Mouse (Mus musculus): Measurements from ENCODE around the gene Tspear. TPM values are rescaled to one million over a fixed set of nuclear protein-coding genes. Genes with fewer than 3 reads are reported as not detected.

Tspear gene
- 0.47 and 0.53 TPM in 2 replicates for polyA plus RNA-seq (2015; fragmentation: Nextera tagmentation; extraction: Ambion mirVana)

- no peaks in the 10 kb centered on the region for H3K36me3 ChIP-seq
- H3K27me3 ChIP-seq (replicated peaks), result peaks cover 22% of the 10 kb centered on the region
- ATAC-seq, result peak; percentile 81
- no peak within 1 kb of the TSS for H3K27ac ChIP-seq
- no peak within 1 kb of the TSS for H3K4me3 ChIP-seq (replicated peaks)
- H3K4me1 ChIP-seq (replicated peaks), result peaks cover 10% of the 10 kb centered on the region; the same call in 1 of the 2 replicates
- H3K9ac ChIP-seq, result no peak within 1 kb of the TSS
- H3K4me2 ChIP-seq (replicated peaks), result peak within 1 kb of the TSS; percentile 39
- no peaks in the 10 kb centered on the region for H3K9me3 ChIP-seq
- WGBS, result 5% methylated on average over 22 of the region's 22 CpGs
Observed at GRCm38 (mm10) chr10:77685895-77686664, at the start of gene Tspear. Gene Tspear (plus strand): TSS chr10:77686569.

- WGBS, result 82% methylated on average over 6 of the region's 6 CpGs
Observed at GRCm38 (mm10) chr10:77638956-77639355, 47.4 kb upstream of the Tspear start.

GRCm38 (mm10) chr10:77643160-77643559 is 43.2 kb upstream of the Tspear start:
- peaks cover 42% of the 10 kb centered on the region for H3K36me3 ChIP-seq
- H3K4me3 ChIP-seq (replicated peaks), result no peak overlapping the region
- H3K9ac ChIP-seq, result no peak overlapping the region
- H3K4me2 ChIP-seq (replicated peaks), result no peak overlapping the region
- H3K27ac ChIP-seq, result no peak overlapping the region
- H3K9me3 ChIP-seq, result no peaks in the 10 kb centered on the region
- WGBS, result 78% methylated on average over 7 of the region's 7 CpGs
- H3K4me1 ChIP-seq (replicated peaks), result 0 out of 2 replicates have a peak, but pooled peaks cover 2% of the 10 kb centered on the region
- ATAC-seq, result no peak
- H3K27me3 ChIP-seq (replicated peaks), result no peaks in the 10 kb centered on the region

More at GRCm38 (mm10) chr10:77638956-77639355, 47.4 kb upstream of the Tspear start:
- Histone ChIP-seq H3K27ac (no peak overlapping the region), H3K36me3 (peaks cover 28% of the 10 kb centered on the region), H3K4me2 (replicated peaks) (no peak overlapping the region), H3K27me3 (replicated peaks) (no peaks in the 10 kb centered on the region), H3K9me3 (no peaks in the 10 kb centered on the region), H3K9ac (no peak overlapping the region), H3K4me1 (replicated peaks) (peaks cover 8% of the 10 kb centered on the region; the same call in 1 of the 2 replicates), H3K4me3 (replicated peaks) (no peak overlapping the region)
- ATAC-seq, result no peak

- Histone ChIP-seq H3K4me2 (replicated peaks) (no peak overlapping the region), H3K36me3 (peaks cover 37% of the 10 kb centered on the region), H3K9me3 (no peaks in the 10 kb centered on the region), H3K27me3 (replicated peaks) (no peaks in the 10 kb centered on the region), H3K4me1 (replicated peaks) (no peaks in the 10 kb centered on the region), H3K27ac (no peak overlapping the region), H3K4me3 (replicated peaks) (no peak overlapping the region), H3K9ac (no peak overlapping the region)
- no peak for ATAC-seq
- WGBS, result 89% methylated on average over 5 of the region's 5 CpGs
Observed at GRCm38 (mm10) chr10:77645571-77645970, 40.8 kb upstream of the Tspear start.

GRCm38 (mm10) chr10:77647461-77647860 is 38.9 kb upstream of the Tspear start:
- no peak for ATAC-seq
- no peak overlapping the region for H3K4me2 ChIP-seq (replicated peaks)
- H3K9me3 ChIP-seq, result no peaks in the 10 kb centered on the region
- 54% methylated on average over 1 of the region's 1 CpGs for WGBS
- H3K4me3 ChIP-seq (replicated peaks), result no peak overlapping the region
- no peak overlapping the region for H3K9ac ChIP-seq
- peaks cover 29% of the 10 kb centered on the region; the same call in 1 of the 2 replicates for H3K36me3 ChIP-seq
- no peak overlapping the region for H3K27ac ChIP-seq
- no peaks in the 10 kb centered on the region for H3K27me3 ChIP-seq (replicated peaks)
- H3K4me1 ChIP-seq (replicated peaks), result no peaks in the 10 kb centered on the region

- Histone ChIP-seq H3K9me3 (no peaks in the 10 kb centered on the region), H3K36me3 (peaks cover 29% of the 10 kb centered on the region; the same call in 1 of the 2 replicates), H3K4me2 (replicated peaks) (no peak overlapping the region), H3K27ac (no peak overlapping the region), H3K27me3 (replicated peaks) (no peaks in the 10 kb centered on the region), H3K4me3 (replicated peaks) (no peak overlapping the region), H3K4me1 (replicated peaks) (no peaks in the 10 kb centered on the region), H3K9ac (no peak overlapping the region)
- 83% methylated on average over 8 of the region's 8 CpGs for WGBS
- ATAC-seq, result no peak
Observed at GRCm38 (mm10) chr10:77647901-77648300, 38.5 kb upstream of the Tspear start.

- Histone ChIP-seq H3K4me2 (replicated peaks) (no peak overlapping the region), H3K9ac (no peak overlapping the region), H3K36me3 (no peaks in the 10 kb centered on the region), H3K4me3 (replicated peaks) (no peak overlapping the region), H3K9me3 (no peaks in the 10 kb centered on the region), H3K27me3 (replicated peaks) (no peaks in the 10 kb centered on the region), H3K27ac (no peak overlapping the region), H3K4me1 (replicated peaks) (no peaks in the 10 kb centered on the region)
- ATAC-seq, result no peak
- 86% methylated on average over 9 of the region's 9 CpGs for WGBS
Observed at GRCm38 (mm10) chr10:77652046-77652445, 34.3 kb upstream of the Tspear start.

- Histone ChIP-seq H3K36me3 (no peaks in the 10 kb centered on the region), H3K27me3 (replicated peaks) (no peaks in the 10 kb centered on the region), H3K9me3 (no peaks in the 10 kb centered on the region), H3K4me2 (replicated peaks) (no peak overlapping the region), H3K4me1 (replicated peaks) (no peaks in the 10 kb centered on the region), H3K27ac (no peak overlapping the region), H3K9ac (no peak overlapping the region), H3K4me3 (replicated peaks) (no peak overlapping the region)
- WGBS, result 51% methylated on average over 15 of the region's 15 CpGs
- no peak for ATAC-seq
Observed at GRCm38 (mm10) chr10:77658286-77658994, 27.9 kb upstream of the Tspear start.

GRCm38 (mm10) chr10:77663949-77664665 is 22.3 kb upstream of the Tspear start:
- no peak overlapping the region for H3K4me3 ChIP-seq (replicated peaks)
- H3K27ac ChIP-seq, result no peak overlapping the region
- no peaks in the 10 kb centered on the region for H3K36me3 ChIP-seq
- peaks cover 8% of the 10 kb centered on the region; the same call in 1 of the 2 replicates for H3K27me3 ChIP-seq (replicated peaks)
- no peaks in the 10 kb centered on the region for H3K9me3 ChIP-seq
- ATAC-seq, result no peak
- H3K4me2 ChIP-seq (replicated peaks), result 0 out of 2 replicates have a peak overlapping the region, but pooled peaks have one; percentile 4
- 38% methylated on average over 43 of the region's 43 CpGs for WGBS
- no peak overlapping the region for H3K9ac ChIP-seq
- no peaks in the 10 kb centered on the region for H3K4me1 ChIP-seq (replicated peaks)

DNA sequence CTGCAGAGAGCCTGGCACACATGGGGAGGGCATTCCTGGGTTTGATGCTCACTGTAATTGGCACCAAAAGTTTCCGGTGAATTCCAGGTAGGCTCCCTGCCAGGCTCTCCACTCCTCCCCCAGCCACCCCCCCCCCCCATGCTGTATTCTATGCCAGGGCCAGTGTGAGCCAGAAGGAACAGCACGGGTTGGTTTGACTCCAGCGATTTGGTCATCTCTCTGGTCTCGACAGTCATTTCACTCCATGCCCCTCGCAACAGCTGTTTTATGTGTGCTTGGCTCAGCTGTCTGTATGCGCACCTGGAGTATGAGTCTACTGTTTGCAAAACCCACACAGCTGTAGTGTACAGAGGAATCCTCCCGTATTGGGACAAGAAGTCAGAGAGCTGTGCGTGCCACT is 20.0 kb upstream of the Tspear start:
- Histone ChIP-seq H3K27me3 (replicated peaks) (peaks cover 8% of the 10 kb centered on the region; the same call in 1 of the 2 replicates), H3K9me3 (no peaks in the 10 kb centered on the region), H3K4me1 (replicated peaks) (no peaks in the 10 kb centered on the region), H3K4me2 (replicated peaks) (no peak overlapping the region), H3K9ac (no peak overlapping the region), H3K36me3 (no peaks in the 10 kb centered on the region), H3K4me3 (replicated peaks) (no peak overlapping the region), H3K27ac (no peak overlapping the region)
- no peak for ATAC-seq
- WGBS, result 77% methylated on average over 8 of the region's 8 CpGs

DNA sequence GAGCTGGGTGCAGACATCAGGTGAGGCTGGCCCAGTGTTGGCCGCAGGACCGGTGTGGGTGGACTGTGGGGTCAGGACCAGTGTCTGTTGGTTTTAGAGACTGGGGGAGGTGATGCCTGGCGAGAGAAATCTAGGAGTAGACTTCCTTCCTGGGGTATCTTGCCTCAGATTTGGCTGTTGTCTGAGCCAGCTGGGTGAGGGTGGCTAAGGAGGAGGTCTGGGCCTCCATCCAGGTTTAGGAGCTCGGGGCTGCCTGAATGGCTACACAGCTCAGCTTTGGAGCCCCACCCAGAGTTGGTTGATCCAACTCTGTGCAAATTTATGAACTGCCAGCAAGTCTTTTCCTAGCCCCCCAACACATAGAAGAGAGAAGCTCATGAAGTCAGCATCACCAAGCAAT is 19.0 kb upstream of the Tspear start:
- H3K9ac ChIP-seq, result no peak overlapping the region
- H3K4me2 ChIP-seq (replicated peaks), result no peak overlapping the region
- no peaks in the 10 kb centered on the region for H3K4me1 ChIP-seq (replicated peaks)
- no peaks in the 10 kb centered on the region for H3K9me3 ChIP-seq
- H3K27ac ChIP-seq, result no peak overlapping the region
- WGBS, result 82% methylated on average over 4 of the region's 4 CpGs
- no peak overlapping the region for H3K4me3 ChIP-seq (replicated peaks)
- H3K36me3 ChIP-seq, result no peaks in the 10 kb centered on the region
- ATAC-seq, result no peak
- H3K27me3 ChIP-seq (replicated peaks), result peaks cover 8% of the 10 kb centered on the region; the same call in 1 of the 2 replicates

GRCm38 (mm10) chr10:77670710-77671109 is 15.7 kb upstream of the Tspear start:
- Histone ChIP-seq H3K27ac (no peak overlapping the region), H3K9me3 (no peaks in the 10 kb centered on the region), H3K4me2 (replicated peaks) (no peak overlapping the region), H3K4me3 (replicated peaks) (no peak overlapping the region), H3K36me3 (no peaks in the 10 kb centered on the region), H3K4me1 (replicated peaks) (no peaks in the 10 kb centered on the region), H3K27me3 (replicated peaks) (peaks cover under 1% of the 10 kb centered on the region; the same call in 1 of the 2 replicates), H3K9ac (no peak overlapping the region)
- WGBS, result 80% methylated on average over 4 of the region's 4 CpGs
- no peak for ATAC-seq
